ENCODE assay signal across 8 mouse cellular contexts in the genomic region with DNA sequence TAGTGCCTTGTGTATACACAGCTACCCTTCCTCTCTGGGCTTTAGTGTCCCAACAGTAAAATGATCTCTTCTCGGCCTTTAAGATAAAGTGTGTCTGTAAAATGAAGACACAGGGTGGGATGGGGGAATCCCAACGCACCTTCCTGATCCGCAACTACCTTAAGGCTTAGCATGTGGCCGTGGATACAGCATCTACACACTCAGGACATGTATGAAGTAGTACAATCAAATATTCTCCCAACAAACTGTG. TPM values are rescaled to one million over a fixed set of nuclear protein-coding genes. Genes with fewer than 3 reads are reported as not detected.
DNase-seq lines count a peak whose midpoint lies in the region; ATAC-seq and TF ChIP-seq lines count a peak whose summit lies in the region.

No protein-coding gene starts in this region.

- WGBS in heart, embryonic 11.5 days (ENCODE audit: insufficient replicate concordance) = 0% methylated on average over 4 of the region's 4 CpGs
- WGBS in forebrain, embryonic 15.5 days = 11% methylated on average over 4 of the region's 4 CpGs
- 8% methylated on average over 4 of the region's 4 CpGs for WGBS in liver, postnatal 0 days (ENCODE audit: insufficient replicate concordance)

- no peak for TF ChIP-seq CTCF in CH12.LX (conservative IDR thresholded peaks at IDR 0.05 in 1 of 2, IDR thresholded peaks at IDR 0.05 in 1 of 2; ENCODE audit: low read depth in 2 of 2, low read length in 2 of 2)
- TF ChIP-seq CTCF in liver, postnatal 0 days (IDR thresholded peaks at IDR 0.05; ENCODE audit: low read depth) = no peak

- peaks cover 15% of the 10 kb centered on the region for H3K79me2 ChIP-seq in CH12.LX (replicated peaks; ENCODE audit: control insufficient read depth, extremely low read depth, insufficient read depth, poor library complexity, severe bottlenecking)

- no peak for ATAC-seq in heart, embryonic 11.5 days (replicated peaks; ENCODE audit: insufficient number of reproducible peaks, low FRiP score, low TSS enrichment)
- peak; percentile 42 for ATAC-seq in forebrain, embryonic 15.5 days (replicated peaks)
- ATAC-seq in liver, postnatal 0 days = no peak

- peak overlapping the region; percentile 77 for H3K4me3 ChIP-seq in heart, embryonic 11.5 days (ENCODE audit: low read depth, low read length)
- peak overlapping the region; percentile 75 to 98 (median 92) for H3K4me3 ChIP-seq in CH12.LX (replicated peaks in 1 of 3; ENCODE audit: low read depth in 2 of 3, low read length in 2 of 3, poor library complexity in 1 of 3)
- peak overlapping the region; percentile 72 for H3K4me3 ChIP-seq in forebrain, embryonic 15.5 days
- peak overlapping the region; percentile 67 for H3K4me3 ChIP-seq in liver, postnatal 0 days (ENCODE audit: low read depth, low read length)

- H3K27me3 ChIP-seq in heart, embryonic 11.5 days (ENCODE audit: control insufficient read depth, insufficient read depth, low read length) = no peaks in the 10 kb centered on the region
- no peaks in the 10 kb centered on the region for H3K27me3 ChIP-seq in CH12.LX (replicated peaks)
- no peaks in the 10 kb centered on the region for H3K27me3 ChIP-seq in forebrain, embryonic 15.5 days
- no peaks in the 10 kb centered on the region for H3K27me3 ChIP-seq in liver, postnatal 0 days (ENCODE audit: insufficient read depth, low read length)

- dilution Hi-C loops in CH12.LX (cut with MboI; ENCODE audit: extremely low pct_ligation_motif_present, extremely low pct_unique_long_range_greater_than_20kb, low sequenced_read_pairs) = no loop called here

- H3K9ac ChIP-seq in heart, embryonic 11.5 days (ENCODE audit: low read depth, low read length) = peak overlapping the region; percentile 94
- H3K9ac ChIP-seq in CH12.LX (ENCODE audit: insufficient read depth, low read depth) = peak overlapping the region; percentile 77
- peak overlapping the region; percentile 73 for H3K9ac ChIP-seq in forebrain, embryonic 15.5 days (replicated peaks)
- H3K9ac ChIP-seq in liver, postnatal 0 days (replicated peaks) = peak overlapping the region; percentile 73

- DNase-seq in heart, adult 9 months (ENCODE audit: low spot score in 2 of 2) = no peak
- DNase-seq in CH12.LX (ENCODE audit: extremely low read depth) = no peak
- DNase-seq in liver, postnatal 0 days = no peak
- no peak for DNase-seq in layer of hippocampus, adult 11-12 months (ENCODE audit: low spot score)
- no peak for DNase-seq in adrenal gland, adult 2 months
- DNase-seq in gastrocnemius, postnatal 10 days = no peak

- TF ChIP-seq EP300 in CH12.LX (IDR thresholded peaks at IDR 0.05; ENCODE audit: low read length) = no peak
- no peak for TF ChIP-seq EP300 in liver, postnatal 0 days (IDR thresholded peaks at IDR 0.05; ENCODE audit: low read depth)

- in situ Hi-C loops in CH12.LX (cut with MboI; ENCODE audit: low pct_ligation_motif_present, low pct_unique_long_range_greater_than_20kb, low sequenced_read_pairs) = loop anchor here (5.0 kb wide), 1 partner anchor 34 kb away; no protein-coding TSS in a partner anchor

- peak overlapping the region; percentile 90 for H3K27ac ChIP-seq in heart, embryonic 11.5 days (ENCODE audit: low read depth, low read length)
- H3K27ac ChIP-seq in CH12.LX (ENCODE audit: insufficient read depth, low read depth) = 0 out of 2 replicates have a peak overlapping the region, but pooled peaks have one; percentile 21
- no peak overlapping the region for H3K27ac ChIP-seq in forebrain, embryonic 15.5 days (replicated peaks)
- H3K27ac ChIP-seq in liver, postnatal 0 days (ENCODE audit: low read depth) = no peak overlapping the region

- no peak for TF ChIP-seq POLR2A in CH12.LX (IDR thresholded peaks at IDR 0.05; ENCODE audit: low read depth, low read length)

- peaks cover 62% of the 10 kb centered on the region for H3K4me1 ChIP-seq in heart, embryonic 11.5 days (ENCODE audit: control insufficient read depth, insufficient read depth, low read length)
- peaks cover 7 to 52% of the 10 kb centered on the region in 2 experiments; a peak in 3 of 4 replicates for H3K4me1 ChIP-seq in CH12.LX (ENCODE audit: control insufficient read depth in 1 of 2, insufficient read depth in 2 of 2)
- peaks cover 25% of the 10 kb centered on the region for H3K4me1 ChIP-seq in forebrain, embryonic 15.5 days
- peaks cover 13% of the 10 kb centered on the region for H3K4me1 ChIP-seq in liver, postnatal 0 days (ENCODE audit: insufficient read depth)

- H3K9me3 ChIP-seq in heart, embryonic 11.5 days (replicated peaks; ENCODE audit: control insufficient read depth, low read length) = no peaks in the 10 kb centered on the region
- no peaks in the 10 kb centered on the region for H3K9me3 ChIP-seq in CH12.LX (replicated peaks; ENCODE audit: low read length)
- no peaks in the 10 kb centered on the region for H3K9me3 ChIP-seq in forebrain, embryonic 15.5 days
- no peaks in the 10 kb centered on the region for H3K9me3 ChIP-seq in liver, postnatal 0 days (ENCODE audit: low read length)

- H3K4me2 ChIP-seq in heart, embryonic 11.5 days = peak overlapping the region; percentile 88
- peak overlapping the region; percentile 64 for H3K4me2 ChIP-seq in CH12.LX (ENCODE audit: insufficient read depth, low read depth, poor library complexity, severe bottlenecking)
- peak overlapping the region; percentile 92 for H3K4me2 ChIP-seq in forebrain, embryonic 15.5 days (replicated peaks)
- peak overlapping the region; percentile 97 for H3K4me2 ChIP-seq in liver, postnatal 0 days (ENCODE audit: low read depth, low read length)

- no peak for TF ChIP-seq RAD21 in CH12.LX (IDR thresholded peaks at IDR 0.05; ENCODE audit: low read depth, low read length)

- no peaks in the 10 kb centered on the region for H3K36me3 ChIP-seq in heart, embryonic 11.5 days (ENCODE audit: control insufficient read depth, insufficient read depth, low read length)
- peaks cover 0 to 19% of the 10 kb centered on the region in 2 experiments for H3K36me3 ChIP-seq in CH12.LX (replicated peaks in 1 of 2; ENCODE audit: control insufficient read depth in 1 of 2, insufficient read depth in 1 of 2, low read length in 1 of 2)
- no peaks in the 10 kb centered on the region for H3K36me3 ChIP-seq in forebrain, embryonic 15.5 days
- H3K36me3 ChIP-seq in liver, postnatal 0 days (replicated peaks; ENCODE audit: insufficient read depth, low read length) = no peaks in the 10 kb centered on the region

TF ChIP-seq in CH12.LX, 34 proteins besides CTCF, POLR2A, EP300 and RAD21:
- no peak for TF ChIP-seq RCOR1 (conservative IDR thresholded peaks at IDR 0.05; ENCODE audit: low read depth, low read length)
- no peak for TF ChIP-seq TBP (conservative IDR thresholded peaks at IDR 0.05; ENCODE audit: low read depth, low read length)
- no peak for TF ChIP-seq ZMIZ1 (IDR thresholded peaks at IDR 0.05; ENCODE audit: low read depth, low read length)
- no peak for TF ChIP-seq ZNF384 (IDR thresholded peaks at IDR 0.05; ENCODE audit: low read depth, low read length)
- no peak for TF ChIP-seq ELF1 (IDR thresholded peaks at IDR 0.05; ENCODE audit: low read depth, low read length)
- TF ChIP-seq GABPA (IDR thresholded peaks at IDR 0.05; ENCODE audit: insufficient replicate concordance, low read depth, low read length) = no peak
- TF ChIP-seq BHLHE40 (IDR thresholded peaks at IDR 0.05; ENCODE audit: low read depth, low read length) = no peak
- no peak for TF ChIP-seq MEF2A (IDR thresholded peaks at IDR 0.05; ENCODE audit: borderline replicate concordance, low read depth, low read length)
- TF ChIP-seq CHD2 (IDR thresholded peaks at IDR 0.05; ENCODE audit: low read length) = no peak
- TF ChIP-seq UBTF (IDR thresholded peaks at IDR 0.05; ENCODE audit: low read depth, low read length) = no peak
- no peak for TF ChIP-seq MXI1 (IDR thresholded peaks at IDR 0.05; ENCODE audit: low read depth, low read length)
- TF ChIP-seq IRF4 (IDR thresholded peaks at IDR 0.05; ENCODE audit: low read depth, low read length) = no peak
- no peak for TF ChIP-seq ZKSCAN1 (IDR thresholded peaks at IDR 0.05; ENCODE audit: borderline replicate concordance, low read depth, low read length)
- no peak for TF ChIP-seq JUN (IDR thresholded peaks at IDR 0.05; ENCODE audit: insufficient read depth, low read depth, low read length)
- TF ChIP-seq JUND (conservative IDR thresholded peaks at IDR 0.05; ENCODE audit: low read depth, low read length) = no peak
- no peak for TF ChIP-seq MAX (IDR thresholded peaks at IDR 0.05; ENCODE audit: low read length)
- TF ChIP-seq SIN3A (IDR thresholded peaks at IDR 0.05; ENCODE audit: low read length) = no peak
- no peak for TF ChIP-seq NRF1 (IDR thresholded peaks at IDR 0.05; ENCODE audit: low read depth, low read length)
- TF ChIP-seq CHD1 (IDR thresholded peaks at IDR 0.05; ENCODE audit: low read depth, low read length) = no peak
- no peak for TF ChIP-seq USF2 (conservative IDR thresholded peaks at IDR 0.05; ENCODE audit: low read depth, low read length)

RNA-seq across cellular contexts. Expression of gene Smyd2, which starts 0.7 kb away (rescaled TPM):
- 150 and 161 TPM in 2 replicates for polyA plus RNA-seq in heart, embryonic 11.5 days (2014; fragmentation: Nextera tagmentation; extraction: Ambion mirVana)
- 79.9 and 92.7 TPM in 2 replicates for total RNA-seq in CH12.LX (2012; rRNA removed)
- 84.7 and 85.8 TPM in 2 replicates for total RNA-seq in CH12.LX (2014; rRNA removed)
- polyA plus RNA-seq in CH12.LX (2012; ENCODE audit: insufficient read length, low read depth) = 103 and 119 TPM in 2 replicates
- polyA plus RNA-seq in forebrain, embryonic 15.5 days (2015; fragmentation: Nextera tagmentation; extraction: Ambion mirVana) = 65.8 and 69.9 TPM in 2 replicates
- 21.4 and 23.3 TPM in 2 replicates for polyA plus RNA-seq in liver, postnatal 0 days (2015; fragmentation: Nextera tagmentation; extraction: Ambion mirVana)
- total RNA-seq in adrenal gland, adult 2 months (2021) = 10 to 100 TPM; 76.9 to 85.2 TPM
- 60.6 and 72.5 TPM in 2 replicates for polyA plus RNA-seq in adrenal gland, adult 2 months (2012; rRNA removed)
- total RNA-seq in gastrocnemius, postnatal 10 days (2021) = 100 to 1,000 TPM; 165 to 188 TPM

Comparison
In these comparisons a context has a peak if more than half of its experiments do, and no peak if none do; other contexts are left out.
1. H3K27ac ChIP-seq: peak in heart, embryonic 11.5 days (single experiment) and CH12.LX (single experiment); none in forebrain, embryonic 15.5 days (single experiment) and liver, postnatal 0 days (single experiment).
2. Peak in every context shown above with its lines, with median percentiles within 50 percentile points of each other: H3K4me2 ChIP-seq, H3K4me3 ChIP-seq and H3K9ac ChIP-seq.